Mouse (Mus musculus) spleen, adult 2 months (tissue): ENCODE measurements around the gene Clrn2.
"Not testable (repeated sequence)": the region's sequence is repeated elsewhere in the genome, so short reads cannot be mapped to it uniquely, and the experiment has no call there.

Source experiments
- CTCF ChIP-seq: fragments of 200-500 bp; IDR thresholded peaks from 2 replicates; pipeline ENCODE4 v1.5.1; 2011; ENCODE audit warnings: mild to moderate bottlenecking, inconsistent platforms; ENCODE audit not compliant: insufficient read depth, insufficient read length, insufficient replicate concordance; ENCODE audit errors: extremely low read depth
- POLR2A ChIP-seq: fragments of 200-500 bp; IDR thresholded peaks from 2 replicates; pipeline ENCODE4 v1.6.1; 2011; ENCODE audit warnings: low read depth, low read length, inconsistent platforms

DNA sequence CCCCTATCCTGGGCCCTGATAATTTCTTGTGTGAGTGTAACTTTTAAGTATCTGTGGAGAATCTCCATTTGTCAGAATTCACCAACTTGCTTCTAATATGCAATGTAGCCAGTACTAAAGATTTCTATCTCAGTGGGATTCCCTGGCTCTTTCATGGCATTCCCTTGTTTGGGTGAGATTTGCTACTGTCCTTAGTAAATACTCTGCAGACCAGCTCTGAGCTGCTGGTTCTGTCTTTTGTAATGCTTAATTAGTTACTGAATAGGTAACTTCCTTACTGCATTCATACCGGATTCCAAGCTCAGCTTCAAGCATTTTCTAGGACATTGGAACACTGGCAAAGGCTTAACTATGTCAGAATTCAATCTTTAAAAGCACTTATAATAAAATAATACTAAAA lies 27.8 kb upstream of the Clrn2 start:
- not testable (repeated sequence) for TF ChIP-seq CTCF, POLR2A
